Mouse (Mus musculus) frontal cortex, adult 2 months (tissue): ENCODE measurements around the gene Lysmd4. TPM values are rescaled to one million over a fixed set of nuclear protein-coding genes. Genes with fewer than 3 reads are reported as not detected.

ENCODE experiments used
- DNase-seq, 2 experiments: peaks; one replicate each; pipeline ENCODE4 v3.0.0; 2022; ENCODE audit warnings: low spot score in 1 of 2; ENCODE audit errors: extremely low spot score in 1 of 2
- polyA plus RNA-seq: library from polyadenylated mRNA; depleted of rRNA; stranded (reverse); fragments of >200 nt; gene quantifications from 2 replicates; pipeline ENCODE4 v1.2.3, GENCODE M21; 2012; rRNA removed

The Lysmd4 gene
- polyA plus RNA-seq: 43.4 and 44.9 TPM in 2 replicates

GRCm38 (mm10) chr7:67222220-67222862 is at the start of gene Lysmd4:
TSS of gene Lysmd4 (plus strand) at chr7:67222544.
- peak; percentile 94 to 96 for DNase-seq

- peak in 1 of 2 experiments; percentile 4 for DNase-seq
Observed at GRCm38 (mm10) chr7:67173522-67174195, 48.7 kb upstream of the Lysmd4 start.

- DNase-seq: no peak
Observed at GRCm38 (mm10) chr7:67183786-67184185, 38.6 kb upstream of the Lysmd4 start.

- DNase-seq: peak in 1 of 2 experiments; percentile 81
Observed at GRCm38 (mm10) chr7:67199412-67199811, 22.9 kb upstream of the Lysmd4 start.

- no peak for DNase-seq
Observed at GRCm38 (mm10) chr7:67203625-67204024, 18.7 kb upstream of the Lysmd4 start.

- no peak for DNase-seq
Observed at GRCm38 (mm10) chr7:67205734-67206425, 16.5 kb upstream of the Lysmd4 start.

- DNase-seq: no peak
Observed at GRCm38 (mm10) chr7:67206496-67206895, 15.8 kb upstream of the Lysmd4 start.

- no peak for DNase-seq
Observed at GRCm38 (mm10) chr7:67207701-67208100, 14.6 kb upstream of the Lysmd4 start.

GRCm38 (mm10) chr7:67208317-67208716 is 14.0 kb upstream of the Lysmd4 start:
- DNase-seq: no peak

GRCm38 (mm10) chr7:67210004-67210833 is 12.1 kb upstream of the Lysmd4 start:
- DNase-seq: no peak

GRCm38 (mm10) chr7:67211341-67211740 is 11.0 kb upstream of the Lysmd4 start:
- no peak for DNase-seq

GRCm38 (mm10) chr7:67211971-67212370 is 10.4 kb upstream of the Lysmd4 start:
- no peak for DNase-seq

- DNase-seq: peak in 1 of 2 experiments; percentile 54
Observed at GRCm38 (mm10) chr7:67213589-67213988, 8.8 kb upstream of the Lysmd4 start.

GRCm38 (mm10) chr7:67216351-67216750 is 6.0 kb upstream of the Lysmd4 start:
- DNase-seq: no peak

GRCm38 (mm10) chr7:67217025-67217424 is 5.3 kb upstream of the Lysmd4 start:
- peak in 1 of 2 experiments; percentile 69 for DNase-seq

GRCm38 (mm10) chr7:67225943-67226625 is 3.7 kb downstream of the Lysmd4 start:
- no peak for DNase-seq

GRCm38 (mm10) chr7:67227538-67227937 is 5.2 kb downstream of the Lysmd4 start:
- DNase-seq: no peak

- DNase-seq: no peak
Observed at GRCm38 (mm10) chr7:67228390-67228789, 6.0 kb downstream of the Lysmd4 start.

- DNase-seq: no peak
Observed at GRCm38 (mm10) chr7:67228891-67229602, 6.7 kb downstream of the Lysmd4 start.
